ENCODE assay signal across 19 mouse cellular contexts in genomic region chr14:28409390-28409789, GRCm38 (mm10).
"Had no signal": no experiment of that assay in that cellular context is flagged by ENCODE, and none has a peak within 500 bp of the region (broad histone marks: within the 10 kb centered on the region; RNA-seq: fewer than 3 reads in every experiment).

No protein-coding gene starts in this region.

- H3K27ac ChIP-seq: kidney, embryonic 15.5 days; limb, embryonic 12.5 days; limb, embryonic 15.5 days; liver, embryonic 14.5 days; macrophage; midbrain, embryonic 12.5 days; midbrain, embryonic 15.5 days; neural tube, embryonic 12.5 days; neural tube, embryonic 15.5 days had no signal

- H3K27me3 ChIP-seq: kidney, embryonic 15.5 days; limb, embryonic 12.5 days; limb, embryonic 15.5 days; midbrain, embryonic 15.5 days; neural tube, embryonic 12.5 days; neural tube, embryonic 15.5 days had no signal

- DNase-seq: kidney, adult 8-10 months; kidney, postnatal 14 days; kidney, postnatal 4 days; left cerebral cortex, postnatal 4 days; liver, postnatal 0 days; thymus, adult 18-20 months; thymus, postnatal 36 days had no signal

- H3K9me3 ChIP-seq: kidney, embryonic 15.5 days; limb, embryonic 12.5 days; limb, embryonic 15.5 days; midbrain, embryonic 12.5 days; midbrain, embryonic 15.5 days; neural tube, embryonic 12.5 days; neural tube, embryonic 15.5 days had no signal

- H3K4me3 ChIP-seq: kidney, embryonic 15.5 days; limb, embryonic 12.5 days; limb, embryonic 15.5 days; midbrain, embryonic 12.5 days; midbrain, embryonic 15.5 days; neural tube, embryonic 12.5 days; neural tube, embryonic 15.5 days had no signal

- H3K36me3 ChIP-seq: kidney, embryonic 15.5 days; limb, embryonic 12.5 days; limb, embryonic 15.5 days; midbrain, embryonic 12.5 days; midbrain, embryonic 15.5 days; neural tube, embryonic 12.5 days; neural tube, embryonic 15.5 days had no signal

- H3K9ac ChIP-seq: kidney, embryonic 15.5 days; limb, embryonic 12.5 days; limb, embryonic 15.5 days; liver, embryonic 14.5 days; liver, postnatal 0 days; midbrain, embryonic 12.5 days; midbrain, embryonic 15.5 days; neural tube, embryonic 12.5 days; neural tube, embryonic 15.5 days had no signal

- ATAC-seq: hindbrain, embryonic 16.5 days; intestine, postnatal 0 days; liver, postnatal 0 days; midbrain, embryonic 15.5 days had no signal

- H3K4me2 ChIP-seq: kidney, embryonic 15.5 days; limb, embryonic 12.5 days; limb, embryonic 15.5 days; liver, embryonic 11.5 days; midbrain, embryonic 12.5 days; midbrain, embryonic 15.5 days; neural tube, embryonic 12.5 days; neural tube, embryonic 15.5 days had no signal
